Mouse (Mus musculus): Measurements from ENCODE around the gene Desi1.

DNA sequence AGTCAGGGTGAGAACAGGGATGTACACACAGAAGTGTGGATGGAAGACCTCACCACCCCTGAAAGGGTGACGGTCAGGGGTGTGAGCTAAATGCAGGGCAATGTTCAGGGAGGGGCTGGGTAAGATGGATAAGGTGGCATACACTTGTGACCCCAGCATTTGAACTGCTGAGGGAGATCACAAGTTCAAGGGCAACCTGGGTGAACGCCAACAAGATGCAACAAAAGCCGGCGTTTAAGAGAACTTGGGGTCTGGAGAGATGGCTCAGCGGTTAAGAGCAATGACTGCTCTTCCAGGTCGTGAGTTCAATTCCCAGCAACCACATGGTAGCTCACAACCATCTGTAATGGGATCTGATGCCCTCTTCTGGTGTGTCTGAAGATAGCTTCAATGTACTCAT is 78.9 kb downstream of the Desi1 start:
- no peak for TF ChIP-seq CTCF (IDR thresholded peaks at IDR 0.05)
- no peak for TF ChIP-seq EP300 (IDR thresholded peaks at IDR 0.05)
